Mouse (Mus musculus) cerebellum, adult 2 months (tissue): ENCODE data around the gene Mmp24. TPM values are rescaled to one million over a fixed set of nuclear protein-coding genes. Genes with fewer than 3 reads are reported as not detected.

ENCODE experiments used
- DNase-seq, 2 experiments: peaks; one replicate each; pipeline ENCODE4 v3.0.0; 2021
- H3K27ac ChIP-seq: fragments of 200-500 bp; 2 replicates; pipeline ENCODE4 v1.5.1; 2012; ENCODE audit warnings: low read length, control low read depth, inconsistent platforms; ENCODE audit not compliant: insufficient read depth
- H3K27me3 ChIP-seq: fragments of 200-500 bp; 2 replicates; pipeline ENCODE4 v1.6.1; 2012; ENCODE audit warnings: inconsistent platforms, mild to moderate bottlenecking, low read length, moderate library complexity; ENCODE audit not compliant: control insufficient read depth, insufficient read depth
- H3K4me1 ChIP-seq: fragments of 200-500 bp; 2 replicates; pipeline ENCODE4 v1.6.1; 2011; ENCODE audit warnings: low read length; ENCODE audit not compliant: control insufficient read depth, insufficient read depth
- H3K4me3 ChIP-seq: fragments of 200-500 bp; replicated peaks from 2 replicates; pipeline ENCODE3; 2011; ENCODE audit warnings: mild to moderate bottlenecking, low read depth, low read length, control low read depth; ENCODE audit not compliant: insufficient read depth
- CTCF ChIP-seq: fragments of 200-500 bp; IDR thresholded peaks from 2 replicates; pipeline ENCODE4 v1.5.1; 2011; ENCODE audit warnings: low read depth, mild to moderate bottlenecking, control low read depth, low read length, moderate library complexity, borderline replicate concordance; ENCODE audit not compliant: insufficient read depth
- POLR2A ChIP-seq: fragments of 200-500 bp; IDR thresholded peaks from 2 replicates; pipeline ENCODE4 v1.6.1; 2011; ENCODE audit warnings: low read length, control low read depth, borderline replicate concordance; ENCODE audit not compliant: insufficient read depth
- WGBS: fragments of 180-500 bp; shearing (Covaris S2); methylation state at CpG from one replicate; pipeline ENCODE4 v1.1.7; 2018; 5-methylcytosine and 5-hydroxymethylcytosine counted together
- polyA plus RNA-seq: library from polyadenylated mRNA; depleted of rRNA; stranded (reverse); fragments of >200 nt; gene quantifications from 2 replicates; pipeline ENCODE4 v1.2.3, GENCODE M21; 2012

Mmp24 gene
- polyA plus RNA-seq, 1 experiment, result 153 TPM

GRCm38 (mm10) chr2:155756855-155757566 lies 18.1 kb upstream of the Mmp24 start:
- H3K4me1 ChIP-seq, result peaks cover 3% of the 10 kb centered on the region
- DNase-seq, result peak; percentile 51 to 60
- 47% methylated on average over 14 of the region's 14 CpGs for WGBS
- H3K27ac ChIP-seq, result no peak overlapping the region
- TF ChIP-seq POLR2A, result no peak
- TF ChIP-seq CTCF, result peak; percentile 32; the same call in 1 of the 2 replicates
- no peaks in the 10 kb centered on the region for H3K27me3 ChIP-seq
- no peak overlapping the region for H3K4me3 ChIP-seq

GRCm38 (mm10) chr2:155764679-155765418 lies 10.3 kb upstream of the Mmp24 start:
- DNase-seq, result peak; percentile 78 to 80
- WGBS, result 40% methylated on average over 13 of the region's 13 CpGs
- peaks cover 4% of the 10 kb centered on the region; the same call in 1 of the 2 replicates for H3K4me1 ChIP-seq
- peak; percentile 77 for TF ChIP-seq CTCF
- TF ChIP-seq POLR2A, result no peak
- H3K4me3 ChIP-seq, result no peak overlapping the region
- H3K27ac ChIP-seq, result no peak overlapping the region
- H3K27me3 ChIP-seq, result no peaks in the 10 kb centered on the region

- whole genome bisulfite sequencing, result 54% methylated on average over 4 of the region's 4 CpGs
- H3K27ac ChIP-seq, result peak overlapping the region; percentile 98
- DNase-seq, result peak; percentile 38 to 49
- no peak overlapping the region for H3K4me3 ChIP-seq
- H3K27me3 ChIP-seq, result no peaks in the 10 kb centered on the region
- H3K4me1 ChIP-seq, result peaks cover 4% of the 10 kb centered on the region; the same call in 1 of the 2 replicates
- no peak for TF ChIP-seq POLR2A
- TF ChIP-seq CTCF, result no peak
Observed at GRCm38 (mm10) chr2:155773664-155774063, 1.5 kb upstream of the Mmp24 start.

GRCm38 (mm10) chr2:155774261-155774926 lies 748 bp upstream of the Mmp24 start:
- WGBS, result 8% methylated on average over 11 of the region's 11 CpGs
- H3K4me3 ChIP-seq, result peak overlapping the region; percentile 54
- peak; percentile 53 to 67 for DNase-seq
- H3K27me3 ChIP-seq, result no peaks in the 10 kb centered on the region
- no peak for TF ChIP-seq POLR2A
- no peak for TF ChIP-seq CTCF
- H3K27ac ChIP-seq, result peak overlapping the region; percentile 98
- H3K4me1 ChIP-seq, result peaks cover 7% of the 10 kb centered on the region; the same call in 1 of the 2 replicates

- TF ChIP-seq CTCF, result no peak
- TF ChIP-seq POLR2A, result peak; percentile 65; the same call in 1 of the 2 replicates
- Histone ChIP-seq H3K27ac (peak overlapping the region; percentile 86), H3K4me3 (peak overlapping the region; percentile 70), H3K27me3 (no peaks in the 10 kb centered on the region), H3K4me1 (peaks cover 17% of the 10 kb centered on the region)
- 1% methylated on average over 44 of the region's 44 CpGs for WGBS
- DNase-seq, result peak; percentile 86 to 87
Observed at GRCm38 (mm10) chr2:155775685-155776263, 632 bp downstream of the Mmp24 start.

- H3K4me1 ChIP-seq, result peaks cover 29% of the 10 kb centered on the region
- H3K27me3 ChIP-seq, result no peaks in the 10 kb centered on the region
- DNase-seq, result peak; percentile 61 to 62
- WGBS, result 9% methylated on average over 10 of the region's 10 CpGs
- TF ChIP-seq POLR2A (peak; percentile 48; the same call in 1 of the 2 replicates), CTCF (no peak)
- H3K4me3 ChIP-seq, result peak overlapping the region; percentile 58
- peak overlapping the region; percentile 86 for H3K27ac ChIP-seq
Observed at GRCm38 (mm10) chr2:155776824-155777687, 1.9 kb downstream of the Mmp24 start.
